Mouse (Mus musculus): ENCODE measurements around the gene Vill. TPM values are rescaled to one million over a fixed set of nuclear protein-coding genes. Genes with fewer than 3 reads are reported as not detected.

Gene Vill
- polyA plus RNA-seq, 1 experiment from 2014 or later, result 16.1 TPM

GRCm38 (mm10) chr9:119071786-119072185, 19.2 kb downstream of the Vill start:
- 80% methylated on average over 9 of the region's 9 CpGs for WGBS
- Histone ChIP-seq H3K4me1 (replicated peaks) (peaks cover 11% of the 10 kb centered on the region; the same call in 1 of the 2 replicates), H3K27ac (no peak overlapping the region), H3K27me3 (ENCODE audit: insufficient read depth, poor library complexity, severe bottlenecking) (no peaks in the 10 kb centered on the region), H3K4me3 (no peak overlapping the region), H3K9me3 (no peaks in the 10 kb centered on the region), H3K36me3 (peaks cover 57% of the 10 kb centered on the region)
- no peak for DNase-seq (ENCODE audit: low spot score)

GRCm38 (mm10) chr9:119073184-119073895, 20.8 kb downstream of the Vill start:
- 91% methylated on average over 15 of the region's 15 CpGs for WGBS
- Histone ChIP-seq H3K4me1 (replicated peaks) (peaks cover 7% of the 10 kb centered on the region; the same call in 1 of the 2 replicates), H3K36me3 (peaks cover 68% of the 10 kb centered on the region), H3K9me3 (no peaks in the 10 kb centered on the region), H3K27me3 (ENCODE audit: insufficient read depth, poor library complexity, severe bottlenecking) (no peaks in the 10 kb centered on the region), H3K27ac (peak overlapping the region; percentile 35; the same call in 1 of the 2 replicates), H3K4me3 (no peak overlapping the region)
- no peak for DNase-seq (ENCODE audit: low spot score)

DNA sequence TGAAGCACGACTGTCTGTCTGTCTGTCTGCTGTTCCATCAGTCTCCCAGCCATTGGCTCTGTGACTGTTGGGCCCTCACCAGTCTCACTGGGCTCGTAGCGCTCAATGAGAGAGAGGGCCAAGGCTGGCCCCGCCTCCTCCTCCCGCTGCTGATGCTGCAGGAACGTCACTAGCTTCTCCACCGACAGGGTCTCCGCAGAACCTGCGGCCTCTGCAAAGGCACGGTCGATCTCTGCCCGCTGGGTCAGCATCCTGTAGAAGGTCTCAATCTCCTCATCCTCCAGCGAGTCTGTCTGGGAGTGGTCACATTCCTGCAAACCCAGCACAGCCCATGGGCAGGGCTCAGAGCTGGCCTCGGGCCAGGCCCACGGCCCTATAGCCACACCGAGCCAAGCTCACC, 23.1 kb downstream of the Vill start:
- Histone ChIP-seq H3K9me3 (no peaks in the 10 kb centered on the region), H3K27ac (no peak overlapping the region), H3K27me3 (ENCODE audit: insufficient read depth, poor library complexity, severe bottlenecking) (no peaks in the 10 kb centered on the region), H3K4me1 (replicated peaks) (peaks cover 7% of the 10 kb centered on the region; the same call in 1 of the 2 replicates), H3K36me3 (peaks cover 89% of the 10 kb centered on the region), H3K4me3 (no peak overlapping the region)
- no peak for DNase-seq (ENCODE audit: low spot score)
- 75% methylated on average over 16 of the region's 16 CpGs for WGBS

GRCm38 (mm10) chr9:119080040-119080675, 27.6 kb downstream of the Vill start:
- no peak overlapping the region for H3K4me3 ChIP-seq
- 87% methylated on average over 5 of the region's 5 CpGs for WGBS
- no peaks in the 10 kb centered on the region for H3K9me3 ChIP-seq
- peaks cover 40% of the 10 kb centered on the region for H3K4me1 ChIP-seq (replicated peaks)
- DNase-seq (ENCODE audit: low spot score), result no peak
- H3K27me3 ChIP-seq (ENCODE audit: insufficient read depth, poor library complexity, severe bottlenecking), result no peaks in the 10 kb centered on the region
- H3K27ac ChIP-seq, result peak overlapping the region; percentile 81; the same call in 1 of the 2 replicates
- peaks cover 67% of the 10 kb centered on the region for H3K36me3 ChIP-seq

- Histone ChIP-seq H3K27ac (peak overlapping the region; percentile 81), H3K36me3 (peaks cover 48% of the 10 kb centered on the region), H3K4me1 (replicated peaks) (peaks cover 52% of the 10 kb centered on the region), H3K4me3 (no peak overlapping the region), H3K9me3 (no peaks in the 10 kb centered on the region), H3K27me3 (ENCODE audit: insufficient read depth, poor library complexity, severe bottlenecking) (no peaks in the 10 kb centered on the region)
- WGBS, result 10% methylated on average over 8 of the region's 8 CpGs
- DNase-seq (ENCODE audit: low spot score), result peak; percentile 65
These were observed 29.5 kb downstream of the Vill start for GRCm38 (mm10) chr9:119082039-119082438.

- Histone ChIP-seq H3K27me3 (ENCODE audit: insufficient read depth, poor library complexity, severe bottlenecking) (peaks cover 7% of the 10 kb centered on the region), H3K27ac (peak overlapping the region; percentile 81), H3K4me1 (replicated peaks) (peaks cover 60% of the 10 kb centered on the region), H3K36me3 (peaks cover 45% of the 10 kb centered on the region), H3K4me3 (no peak overlapping the region), H3K9me3 (no peaks in the 10 kb centered on the region)
- no peak for DNase-seq (ENCODE audit: low spot score)
- WGBS, result 70% methylated on average over 7 of the region's 7 CpGs
These were observed 30.3 kb downstream of the Vill start for GRCm38 (mm10) chr9:119082656-119083430.

- H3K4me1 ChIP-seq (replicated peaks), result peaks cover 70% of the 10 kb centered on the region
- no peak for DNase-seq (ENCODE audit: low spot score)
- peaks cover 10% of the 10 kb centered on the region for H3K27me3 ChIP-seq (ENCODE audit: insufficient read depth, poor library complexity, severe bottlenecking)
- 84% methylated on average over 10 of the region's 10 CpGs for WGBS
- no peak overlapping the region for H3K27ac ChIP-seq
- no peaks in the 10 kb centered on the region for H3K9me3 ChIP-seq
- peaks cover 33% of the 10 kb centered on the region for H3K36me3 ChIP-seq
- no peak overlapping the region for H3K4me3 ChIP-seq
These were observed 31.4 kb downstream of the Vill start for GRCm38 (mm10) chr9:119083966-119084365.

DNA sequence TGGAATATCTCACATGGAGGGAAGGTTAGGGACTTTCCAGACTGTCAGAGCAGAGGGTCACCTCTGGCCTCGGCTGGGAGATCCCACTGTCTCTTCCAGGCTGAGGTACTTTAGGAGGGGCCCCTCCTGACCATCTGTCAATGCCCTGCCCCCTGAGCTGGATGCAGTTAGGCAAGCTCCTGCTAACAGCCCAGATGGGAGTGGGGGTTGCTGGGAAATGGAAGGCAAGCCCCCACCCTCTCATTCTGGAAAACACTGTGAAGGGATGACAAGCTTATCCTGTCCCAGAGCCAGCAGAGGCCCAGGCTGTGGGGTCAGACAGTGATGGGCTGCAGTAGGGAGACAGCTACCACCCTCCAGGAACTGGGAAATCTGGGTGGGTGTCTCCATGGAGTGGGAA, 33.9 kb downstream of the Vill start:
- no peak for DNase-seq (ENCODE audit: low spot score)
- H3K27me3 ChIP-seq (ENCODE audit: insufficient read depth, poor library complexity, severe bottlenecking), result peaks cover 25% of the 10 kb centered on the region
- 52% methylated on average over 1 of the region's 1 CpGs for WGBS
- H3K9me3 ChIP-seq, result no peaks in the 10 kb centered on the region
- peaks cover 12% of the 10 kb centered on the region; the same call in 1 of the 2 replicates for H3K36me3 ChIP-seq
- H3K27ac ChIP-seq, result peak overlapping the region; percentile 42; the same call in 1 of the 2 replicates
- peaks cover 80% of the 10 kb centered on the region for H3K4me1 ChIP-seq (replicated peaks)
- no peak overlapping the region for H3K4me3 ChIP-seq

GRCm38 (mm10) chr9:119087309-119087708, 34.7 kb downstream of the Vill start:
- Histone ChIP-seq H3K9me3 (no peaks in the 10 kb centered on the region), H3K36me3 (peaks cover 12% of the 10 kb centered on the region; the same call in 1 of the 2 replicates), H3K4me3 (peak overlapping the region; percentile 50; the same call in 1 of the 2 replicates), H3K27me3 (ENCODE audit: insufficient read depth, poor library complexity, severe bottlenecking) (peaks cover 33% of the 10 kb centered on the region), H3K27ac (no peak overlapping the region), H3K4me1 (replicated peaks) (peaks cover 80% of the 10 kb centered on the region)
- WGBS, result 89% methylated on average over 5 of the region's 5 CpGs
- DNase-seq (ENCODE audit: low spot score), result no peak

DNA sequence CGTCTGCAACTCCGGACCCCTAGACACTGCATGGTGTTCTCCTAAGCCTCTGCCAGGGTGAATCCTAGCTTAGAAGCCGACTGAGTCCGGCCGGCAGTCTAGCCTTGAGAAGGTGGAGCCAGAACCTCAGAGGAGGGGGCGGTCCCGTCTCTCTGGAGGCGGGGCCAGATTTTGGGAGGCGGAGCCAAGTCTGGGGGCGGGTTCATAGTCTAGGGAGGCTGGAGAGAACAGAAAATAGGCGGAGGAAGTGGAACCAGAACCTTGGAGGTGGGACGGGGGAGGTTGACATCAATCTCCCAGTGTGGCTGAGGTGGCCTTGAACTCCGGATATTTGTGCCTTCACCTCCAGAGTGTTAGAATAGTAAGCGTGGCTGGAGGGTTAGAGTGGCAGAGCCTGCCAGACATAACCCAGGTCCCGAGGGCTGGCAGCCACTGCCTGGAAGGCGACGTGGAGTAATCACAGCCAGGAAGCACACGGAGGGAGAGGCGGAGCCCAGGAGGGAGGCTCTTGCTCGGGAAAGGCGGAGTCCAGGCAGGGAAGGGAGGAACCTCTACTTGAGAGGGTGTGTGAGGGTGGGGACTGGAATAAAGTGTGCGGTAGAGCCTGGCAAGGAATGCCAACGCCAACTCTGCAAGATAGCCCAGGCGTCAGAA, 35.7 kb downstream of the Vill start:
- WGBS, result 2% methylated on average over 24 of the region's 24 CpGs
- peak; percentile 89 for DNase-seq (ENCODE audit: low spot score)
- Histone ChIP-seq H3K27me3 (ENCODE audit: insufficient read depth, poor library complexity, severe bottlenecking) (peaks cover 43% of the 10 kb centered on the region), H3K27ac (peak overlapping the region; percentile 67), H3K4me3 (peak overlapping the region; percentile 50), H3K4me1 (replicated peaks) (peaks cover 82% of the 10 kb centered on the region), H3K9me3 (no peaks in the 10 kb centered on the region), H3K36me3 (peaks cover 12% of the 10 kb centered on the region; the same call in 1 of the 2 replicates)

- 61% methylated on average over 7 of the region's 7 CpGs for WGBS
- Histone ChIP-seq H3K27me3 (ENCODE audit: insufficient read depth, poor library complexity, severe bottlenecking) (peaks cover 55% of the 10 kb centered on the region), H3K27ac (peak overlapping the region; percentile 13; the same call in 1 of the 2 replicates), H3K4me3 (no peak overlapping the region), H3K4me1 (replicated peaks) (peaks cover 92% of the 10 kb centered on the region), H3K9me3 (no peaks in the 10 kb centered on the region), H3K36me3 (peaks cover 2% of the 10 kb centered on the region; the same call in 1 of the 2 replicates)
- no peak for DNase-seq (ENCODE audit: low spot score)
These were observed 36.9 kb downstream of the Vill start for GRCm38 (mm10) chr9:119089437-119089836.

DNA sequence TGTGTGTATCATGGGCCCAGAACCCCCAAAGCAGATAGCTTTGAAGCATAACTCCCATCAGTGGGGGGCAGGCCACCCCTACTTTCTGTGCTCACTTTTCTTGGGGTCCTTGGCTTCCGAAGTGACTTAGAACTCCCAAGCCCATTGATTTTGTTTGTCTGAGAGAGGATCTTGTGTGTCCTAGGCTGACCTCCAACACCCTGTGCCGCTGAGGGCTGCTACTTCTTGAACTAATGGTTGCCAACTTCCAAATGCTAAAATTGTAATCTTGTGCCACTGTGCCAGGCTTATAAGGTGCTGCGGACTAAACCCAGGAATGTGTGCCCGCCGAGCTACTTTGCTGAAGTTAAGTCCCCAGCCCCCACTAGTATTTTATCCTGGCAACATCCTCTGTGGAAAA, 37.9 kb downstream of the Vill start:
- H3K4me1 ChIP-seq (replicated peaks), result peaks cover 91% of the 10 kb centered on the region
- 92% methylated on average over 5 of the region's 5 CpGs for WGBS

More for the DNA sequence above, 37.9 kb downstream of the Vill start:
- no peak for DNase-seq (ENCODE audit: low spot score)
- no peak overlapping the region for H3K4me3 ChIP-seq
- H3K36me3 ChIP-seq, result no peaks in the 10 kb centered on the region
- H3K27me3 ChIP-seq (ENCODE audit: insufficient read depth, poor library complexity, severe bottlenecking), result peaks cover 65% of the 10 kb centered on the region
- no peak overlapping the region for H3K27ac ChIP-seq
- H3K9me3 ChIP-seq, result no peaks in the 10 kb centered on the region
